1 mouse cellular context compared by ENCODE assay signal in genomic region chr7:109643305-109643994, GRCm38 (mm10).
A peak's percentile ranks its signal among the peaks of the same experiment; 100 is the strongest.
TF ChIP-seq lines count a peak whose summit lies in the region.

No protein-coding gene starts in this region.

TF ChIP-seq in CH12.LX, 34 proteins besides CTCF, POLR2A, EP300 and RAD21 (continued from another document):
- TF ChIP-seq TCF12 (IDR thresholded peaks at IDR 0.05; ENCODE audit: low read depth, low read length), result peak; percentile 44
TF ChIP-seq in CH12.LX: peak in this region for 20.
